Mouse (Mus musculus) gastrocnemius, adult 2 months (tissue): ENCODE results near the gene Wdr81. TPM values are rescaled to one million over a fixed set of nuclear protein-coding genes. Genes with fewer than 3 reads are reported as not detected.

Experiments used
- DNase-seq: peaks from one replicate; pipeline ENCODE4 v3.0.0; 2022
- H3K27ac ChIP-seq: fragments of 200-600 bp; 2 replicates; pipeline ENCODE4 v1.8.1; 2022; ENCODE audit warnings: mild to moderate bottlenecking
- H3K4me3 ChIP-seq: fragments of 200-600 bp; 2 replicates; pipeline ENCODE4 v1.8.1; 2022; ENCODE audit warnings: mild to moderate bottlenecking, moderate library complexity
- CTCF ChIP-seq: fragments of 200-600 bp; IDR thresholded peaks from 2 replicates; pipeline ENCODE4 v1.8.1; 2022; ENCODE audit warnings: antibody characterized with exemption, mild to moderate bottlenecking, moderate library complexity
- intact Hi-C: fragments of 180-260 bp; cut with DNase I; formaldehyde crosslinking; loops from one replicate; pipeline ENCODE4 v1.15.1; 2025
- total RNA-seq, 2 experiments: library from RNA; stranded (reverse); gene quantifications; 2 replicates each; pipeline ENCODE4 v1.2.3; 2021

Gene Wdr81
- total RNA-seq, 2 experiments from 2014 or later: 4.9 to 6.4 TPM

DNA sequence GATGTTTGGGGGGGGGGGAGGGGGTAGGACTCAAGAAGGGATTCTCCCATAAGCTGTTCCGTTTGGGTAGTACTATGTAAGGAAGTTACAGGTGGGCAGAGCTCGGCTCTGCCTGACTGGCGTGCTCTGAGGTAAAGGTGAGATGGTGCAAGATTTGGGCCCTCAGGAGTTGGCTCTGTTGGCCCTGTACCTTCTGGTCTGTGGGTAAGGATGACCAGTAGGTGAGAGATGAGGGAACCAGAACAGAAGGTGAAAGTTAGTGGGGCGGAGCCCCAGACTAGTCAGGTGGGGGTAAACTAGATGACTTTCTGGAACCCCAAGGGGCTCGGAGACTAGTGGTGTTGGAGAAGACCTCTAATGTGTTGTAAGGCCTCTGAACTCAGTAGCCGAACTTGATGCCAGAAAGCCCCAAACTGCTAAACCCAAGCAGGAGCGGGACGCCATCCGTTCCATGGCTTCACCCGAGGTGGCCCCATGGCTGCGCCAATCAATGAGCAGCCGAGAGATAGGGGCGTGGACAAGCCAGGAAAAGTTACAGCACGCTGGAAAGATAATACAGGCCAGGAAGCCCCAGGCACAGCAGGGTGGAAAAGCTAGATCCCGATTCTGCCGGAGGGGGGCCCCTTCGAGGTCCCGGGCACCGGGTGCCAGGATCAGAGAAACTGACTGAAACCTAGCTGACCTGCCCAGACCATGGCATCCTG is 13.1 kb upstream of the Wdr81 start:
- TF ChIP-seq CTCF: peak; percentile 19; the same call in 1 of the 2 replicates
- Histone ChIP-seq H3K4me3 (peak overlapping the region; percentile 68), H3K27ac (peak overlapping the region; percentile 83)
- intact Hi-C loops: loop anchor here (2.0 kb wide), 1 partner anchor 41 kb away; no protein-coding TSS in a partner anchor
- DNase-seq: peak; percentile 86

DNA sequence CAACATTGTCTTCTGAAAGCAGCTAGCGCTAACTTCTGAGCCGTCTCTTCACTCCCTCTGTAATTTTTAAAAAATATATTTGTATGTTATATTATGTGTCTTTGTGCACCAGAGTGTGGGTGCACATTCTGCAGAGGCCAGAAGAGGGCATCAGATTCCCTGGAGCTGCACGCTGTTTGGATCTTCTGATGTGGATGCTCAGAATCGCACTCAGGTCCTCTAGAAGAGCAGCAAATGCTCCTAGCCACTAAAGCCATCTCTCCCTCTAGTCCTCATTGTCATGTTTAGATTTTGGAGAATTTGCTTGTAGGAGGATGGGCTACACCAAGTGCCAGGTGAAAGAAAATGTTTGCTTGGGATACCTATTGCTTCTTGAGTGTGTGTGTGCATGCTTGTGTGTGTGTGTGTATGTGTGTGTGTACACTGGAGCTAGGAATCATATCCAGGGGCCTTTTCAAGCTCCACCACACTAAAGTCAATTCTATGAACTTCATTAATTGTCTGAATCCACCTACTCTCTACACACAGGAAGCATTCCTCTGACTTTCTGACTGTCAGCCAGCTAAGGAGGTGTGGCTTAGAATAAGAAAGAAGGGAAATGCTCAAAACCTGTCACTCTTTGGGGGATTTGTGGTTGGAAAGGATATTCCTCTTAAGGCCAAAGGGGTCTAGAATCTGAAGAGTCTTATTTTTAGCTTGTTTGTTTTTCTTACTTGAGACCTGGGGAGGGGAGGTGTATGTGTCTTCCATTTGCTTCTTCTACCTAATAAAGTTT is 12.4 kb upstream of the Wdr81 start:
- TF ChIP-seq CTCF: peak; percentile 52
- Histone ChIP-seq H3K27ac (peak overlapping the region; percentile 83; the same call in 1 of the 2 replicates), H3K4me3 (no peak overlapping the region)
- peak; percentile 40 for DNase-seq
- intact Hi-C loops: no loop called here

DNA sequence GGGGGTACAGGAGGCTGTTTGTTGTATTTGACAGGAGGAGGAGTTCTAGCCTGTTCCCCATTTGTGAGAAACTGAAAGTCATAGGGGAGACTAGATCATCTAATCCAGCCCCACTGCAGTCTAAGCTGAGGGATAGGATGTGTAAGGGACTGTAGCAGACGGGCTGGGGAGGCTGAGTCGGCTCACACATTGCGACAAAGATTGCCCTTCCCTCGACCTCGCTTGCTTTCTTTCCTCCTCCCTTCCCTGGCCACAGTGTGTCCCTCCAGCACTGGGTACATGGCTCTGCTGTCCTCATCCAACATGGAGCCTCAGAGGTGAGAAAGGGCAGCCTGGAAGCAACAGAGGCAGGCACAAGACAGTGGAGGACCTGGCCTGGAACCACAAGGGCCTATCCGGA is 10.5 kb upstream of the Wdr81 start:
- no peak for TF ChIP-seq CTCF
- Histone ChIP-seq H3K27ac (peak overlapping the region; percentile 62), H3K4me3 (peak overlapping the region; percentile 87)
- DNase-seq: no peak
- intact Hi-C loops: no loop called here

DNA sequence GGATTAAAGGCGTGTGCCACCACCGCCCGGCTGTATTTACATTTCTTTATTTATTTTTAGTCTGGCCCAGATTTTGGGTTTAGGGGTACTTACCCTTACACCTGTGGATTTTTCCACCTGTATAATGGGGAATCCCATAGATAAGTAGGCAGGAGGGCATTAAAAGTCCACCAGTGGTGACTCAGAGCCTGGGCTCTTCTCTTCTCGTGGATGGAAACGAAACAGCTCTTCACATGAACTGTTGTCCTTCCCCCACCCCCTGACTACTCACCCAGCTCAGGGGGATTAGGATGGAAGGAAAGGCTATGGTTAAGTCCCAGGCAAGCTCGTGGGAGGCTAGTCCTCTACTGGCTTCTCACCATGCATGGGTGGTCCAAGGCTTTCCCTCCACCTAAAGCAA is 9.9 kb upstream of the Wdr81 start:
- intact Hi-C loops: loop anchor here (5.0 kb wide), 1 partner anchor 103 kb away; no protein-coding TSS in a partner anchor
- Histone ChIP-seq H3K27ac (peak overlapping the region; percentile 62), H3K4me3 (peak overlapping the region; percentile 87)
- DNase-seq: no peak
- TF ChIP-seq CTCF: no peak

DNA sequence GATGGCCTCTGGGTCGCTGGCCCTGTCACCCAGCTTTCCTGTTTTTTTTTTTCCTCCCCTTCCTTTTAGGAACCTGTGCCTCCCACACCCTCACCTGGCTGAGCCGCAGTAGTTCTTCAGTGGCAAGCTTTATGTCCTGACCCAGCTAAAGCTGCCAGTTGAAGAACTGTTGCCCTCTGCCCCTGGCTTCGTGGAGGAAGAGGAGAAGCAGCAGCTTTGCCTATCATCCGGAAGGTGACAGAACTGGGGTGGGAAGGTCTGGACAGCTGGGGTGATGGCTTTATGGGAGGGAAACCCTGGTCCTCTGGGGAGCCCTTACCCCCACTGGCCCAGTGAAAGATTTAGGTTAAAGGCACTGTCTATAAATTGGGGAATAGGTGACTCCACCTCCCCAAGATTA is 9.1 kb upstream of the Wdr81 start:
- intact Hi-C loops: loop anchor here (2.0 to 5.0 kb wide), 2 partner anchors 47 to 104 kb away; partner anchors contain the start of gene Rilp
- no peak for TF ChIP-seq CTCF
- no peak for DNase-seq
- H3K27ac ChIP-seq: peak overlapping the region; percentile 100
- H3K4me3 ChIP-seq: peak overlapping the region; percentile 87

DNA sequence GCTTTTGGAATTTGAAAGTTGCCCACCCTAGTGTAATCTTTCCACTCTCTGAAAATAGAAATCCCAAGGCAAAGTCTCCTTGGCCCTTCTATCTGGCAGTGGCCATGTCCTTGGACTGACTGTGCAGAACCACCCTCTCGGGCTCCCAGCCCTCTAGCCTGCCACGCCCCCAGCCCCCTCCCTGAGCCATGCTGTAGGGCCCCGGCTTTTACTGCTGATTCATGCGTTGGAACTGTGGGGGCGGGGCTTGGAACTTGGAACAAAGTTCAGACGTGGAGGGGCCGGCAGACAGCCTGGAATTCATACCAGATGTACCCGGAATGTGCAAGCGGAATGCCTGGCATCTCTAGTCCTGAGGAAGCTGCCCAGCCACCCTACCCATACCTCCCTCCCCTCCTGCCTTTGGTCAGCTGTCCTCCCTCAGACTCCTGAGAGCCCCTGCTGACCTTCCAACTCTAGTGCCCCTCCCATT is 8.4 kb upstream of the Wdr81 start:
- TF ChIP-seq CTCF: no peak
- H3K27ac ChIP-seq: peak overlapping the region; percentile 100
- peak overlapping the region; percentile 87 for H3K4me3 ChIP-seq
- intact Hi-C loops: loop anchor here (2.0 to 5.0 kb wide), 2 partner anchors 48 to 104 kb away; partner anchors contain the start of gene Rilp
- DNase-seq: peak; percentile 97

DNA sequence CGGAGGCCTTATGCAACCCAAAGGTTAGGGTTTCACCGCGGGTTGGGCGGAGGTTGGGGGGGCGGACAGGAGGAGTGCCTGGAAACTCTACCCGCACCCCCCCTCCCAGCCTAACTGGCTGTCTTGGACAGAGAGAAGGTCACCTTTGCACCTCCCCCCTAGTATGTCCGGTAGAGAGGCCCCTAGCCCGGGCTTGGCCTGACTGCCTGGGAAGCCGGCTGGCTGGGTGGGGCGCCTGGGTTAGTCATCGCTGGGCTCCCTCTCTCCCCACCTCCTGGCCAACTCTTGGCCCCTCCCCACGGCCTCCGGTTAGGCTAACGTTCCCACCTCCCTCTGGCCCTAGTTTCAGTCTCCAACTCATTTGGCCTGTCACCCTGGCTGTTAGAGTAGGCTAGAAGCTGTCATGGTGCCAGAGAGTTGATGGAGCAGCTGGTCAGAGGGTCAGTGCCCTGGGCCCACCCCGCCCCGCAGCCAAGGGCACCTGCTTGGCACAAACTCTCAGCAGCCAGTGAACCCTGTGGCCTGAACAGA is 7.8 kb upstream of the Wdr81 start:
- DNase-seq: peak; percentile 97
- H3K4me3 ChIP-seq: peak overlapping the region; percentile 87
- intact Hi-C loops: loop anchor here (2.0 to 5.0 kb wide), 2 partner anchors 48 to 105 kb away; partner anchors contain the start of gene Rilp
- no peak for TF ChIP-seq CTCF
- peak overlapping the region; percentile 100 for H3K27ac ChIP-seq

DNA sequence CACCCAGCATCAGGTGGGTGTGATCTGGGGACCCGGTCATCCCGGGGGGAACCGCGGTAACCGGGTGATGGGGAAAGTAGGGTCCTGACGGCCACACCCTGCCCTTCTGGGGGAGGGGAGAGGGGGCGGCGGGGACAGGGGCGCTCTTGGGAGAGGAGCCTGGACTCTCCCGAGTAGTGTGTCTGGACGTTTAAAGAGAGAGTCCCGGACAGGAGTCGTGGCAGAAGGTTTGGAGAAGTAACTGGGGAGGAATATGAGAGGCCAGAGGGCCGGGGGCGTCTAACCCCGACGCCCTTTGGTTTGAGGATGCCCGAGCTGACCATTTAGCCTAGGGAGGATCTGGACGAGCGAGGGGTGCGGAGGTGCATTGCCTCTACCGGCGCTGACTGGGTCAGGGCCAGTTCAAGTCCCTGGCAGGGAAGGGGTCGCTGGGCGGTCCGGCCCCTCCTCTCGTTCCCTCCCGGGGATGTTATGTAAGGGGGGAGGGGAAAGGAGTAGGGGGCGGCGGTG is 7.3 kb upstream of the Wdr81 start:
- TF ChIP-seq CTCF: no peak
- H3K4me3 ChIP-seq: peak overlapping the region; percentile 87
- intact Hi-C loops: loop anchor here (2.0 to 5.0 kb wide), 2 partner anchors 49 to 106 kb away; partner anchors contain the start of gene Rilp
- H3K27ac ChIP-seq: peak overlapping the region; percentile 100
- no peak for DNase-seq

DNA sequence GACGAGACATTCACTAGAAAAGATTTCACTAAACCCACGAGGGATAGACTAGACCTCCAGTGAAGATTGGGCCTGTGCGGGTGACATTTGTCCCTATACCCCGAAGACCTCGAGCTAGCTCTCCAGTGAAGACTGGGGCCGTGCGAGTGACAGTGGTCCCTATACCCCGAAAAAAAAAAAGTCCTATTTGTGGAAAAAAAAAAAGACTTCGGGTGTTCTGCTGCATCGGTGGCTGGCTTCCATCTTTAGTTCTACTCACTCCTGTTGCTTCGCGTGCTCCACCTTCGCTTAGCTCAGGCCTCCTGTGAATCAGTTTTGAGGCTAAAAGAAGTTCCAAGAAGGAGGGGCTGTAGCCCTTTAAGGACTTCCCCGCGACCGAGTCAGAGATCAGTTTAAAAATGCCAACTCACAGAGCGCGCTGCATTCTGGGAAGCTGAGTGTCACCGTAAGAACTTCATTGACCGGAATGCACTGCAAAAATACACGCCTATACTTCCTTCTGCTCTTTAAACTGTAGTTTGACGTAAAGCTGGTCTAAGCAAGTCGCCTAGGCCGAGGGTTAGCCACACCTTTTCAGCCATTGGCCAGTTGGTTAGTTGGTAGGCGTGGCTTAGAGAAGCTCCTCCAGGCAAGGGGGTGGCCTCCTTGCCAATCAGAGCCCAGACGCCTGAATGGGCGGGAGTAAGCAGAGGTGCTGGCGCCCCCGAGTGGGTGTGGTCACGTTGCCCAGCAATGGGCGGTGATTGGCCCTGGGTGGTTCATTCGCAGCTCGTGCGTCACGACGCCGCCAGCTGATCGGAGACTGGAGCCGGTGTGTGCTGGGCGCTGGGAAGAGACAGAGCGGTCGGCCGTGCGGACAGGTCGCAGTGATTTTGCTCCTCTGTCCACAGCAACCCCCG is 6.6 kb upstream of the Wdr81 start, which contains the start of gene Tlcd2:
Gene Tlcd2 (plus strand): TSS at position 872 of the 899 bp plus-strand sequence.
- DNase-seq: peak; percentile 100
- intact Hi-C loops: loop anchor here (5.0 kb wide), 1 partner anchor 106 kb away; no protein-coding TSS in a partner anchor
- no peak for TF ChIP-seq CTCF
- peak within 1 kb of the TSS; percentile 100 for H3K27ac ChIP-seq
- H3K4me3 ChIP-seq: peak within 1 kb of the TSS; percentile 87

DNA sequence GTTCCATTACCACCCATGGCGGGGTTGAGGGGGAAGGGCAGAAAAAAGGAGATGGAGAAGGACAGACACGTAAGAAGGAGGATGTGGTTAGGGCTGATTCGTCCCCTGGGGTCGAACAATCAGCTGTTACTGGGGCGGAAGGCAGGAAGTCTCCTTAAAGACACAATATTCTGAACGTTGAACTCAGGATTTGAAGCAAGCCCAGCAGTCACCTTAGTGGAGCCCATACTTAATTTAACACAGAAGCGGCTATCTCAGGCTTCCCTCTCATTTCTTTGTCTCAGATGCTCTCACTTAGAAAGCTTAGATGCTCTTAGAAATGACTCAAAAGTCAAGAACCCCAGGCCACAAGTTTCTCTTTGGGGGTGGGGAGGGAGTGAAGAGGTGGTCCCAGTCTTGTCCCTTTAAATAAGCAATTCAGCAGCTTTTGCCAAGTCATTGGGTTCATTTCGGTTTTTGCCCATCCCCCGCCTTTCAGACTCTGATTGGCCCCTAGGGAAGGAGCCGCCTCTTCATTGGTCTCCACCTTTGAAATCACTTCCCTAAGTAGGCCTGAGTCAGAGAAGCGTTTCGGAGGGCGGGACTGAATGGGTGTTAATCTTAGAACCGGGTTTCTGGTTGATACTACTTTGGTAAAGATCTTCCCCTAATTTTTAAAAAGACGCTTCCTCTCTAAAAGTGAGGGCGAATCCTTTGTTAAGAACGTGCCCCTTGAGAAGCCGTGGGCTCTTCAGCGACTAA is 5.8 kb upstream of the Wdr81 start:
- H3K27ac ChIP-seq: peak overlapping the region; percentile 100
- TF ChIP-seq CTCF: no peak
- H3K4me3 ChIP-seq: peak overlapping the region; percentile 72
- peak; percentile 92 for DNase-seq
- intact Hi-C loops: loop anchor here (5.0 kb wide), 1 partner anchor 107 kb away; no protein-coding TSS in a partner anchor

DNA sequence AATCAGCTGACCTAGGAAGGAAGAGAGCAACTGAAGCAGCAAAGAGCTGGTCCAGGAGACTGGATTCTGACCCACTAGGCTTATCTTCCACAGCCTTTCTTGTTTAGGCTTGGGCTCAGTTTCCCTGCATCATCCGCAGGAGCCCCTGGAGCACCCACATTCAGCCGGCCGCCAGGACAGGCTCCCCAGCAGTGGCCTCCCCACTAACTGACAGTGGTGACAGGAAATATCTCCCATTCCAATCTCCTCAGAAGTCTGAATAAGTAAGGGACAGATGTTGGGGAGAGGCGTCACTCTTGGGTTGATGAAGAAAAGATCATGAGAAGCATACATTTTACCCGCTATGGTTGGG is 5.2 kb upstream of the Wdr81 start:
- peak overlapping the region; percentile 100 for H3K27ac ChIP-seq
- intact Hi-C loops: loop anchor here (2.0 to 5.0 kb wide), 2 partner anchors 57 to 108 kb away; no protein-coding TSS in a partner anchor
- TF ChIP-seq CTCF: no peak
- DNase-seq: no peak
- peak overlapping the region; percentile 72 for H3K4me3 ChIP-seq
